Mouse (Mus musculus): ENCODE results near the gene Slco2a1. TPM values are rescaled to one million over a fixed set of nuclear protein-coding genes. Genes with fewer than 3 reads are reported as not detected.

Slco2a1 gene
- polyA plus RNA-seq, 1 experiment from 2014 or later: 0.12 TPM

Other genes with a start within 250 kb of the Slco2a1 start
- 14.4 and 14.5 TPM in 2 replicates for gene Ryk, start 153.8 kb upstream of the Slco2a1 start, polyA plus RNA-seq (2016; fragmentation: Nextera tagmentation; extraction: Ambion mirVana)
- 8.3 and 9.1 TPM in 2 replicates for gene Rab6b, start 123.1 kb downstream of the Slco2a1 start, polyA plus RNA-seq (2016; fragmentation: Nextera tagmentation; extraction: Ambion mirVana)
- 62.1 and 66.9 TPM in 2 replicates for gene Srprb, start 213.4 kb downstream of the Slco2a1 start, polyA plus RNA-seq (2016; fragmentation: Nextera tagmentation; extraction: Ambion mirVana)
- gene Gm20425, start 241.6 kb downstream of the Slco2a1 start, polyA plus RNA-seq (2016; fragmentation: Nextera tagmentation; extraction: Ambion mirVana): not detected in 2 replicates
- 11.9 and 14.2 TPM in 2 replicates for gene Trf, start 241.7 kb downstream of the Slco2a1 start, polyA plus RNA-seq (2016; fragmentation: Nextera tagmentation; extraction: Ambion mirVana)